Mouse (Mus musculus) layer of hippocampus, adult 9-11 months (tissue): ENCODE measurements at regions not wholly inside any gene's neighbourhood (a gene's known extent, or its start where the extent isn't known, plus 50 kb on each side); places are given as distances from the start of the nearest gene placed in this dataset.
A peak's percentile ranks its signal among the peaks of the same experiment; 100 is the strongest.

Experiments used
- DNase-seq: peaks from one replicate; pipeline ENCODE4 v3.0.0; 2022

- no peak for DNase-seq
Measured at GRCm38 (mm10) chr12:118529428-118530361, 228.5 kb upstream of the Sp4 start.

- DNase-seq: no peak
Measured at GRCm38 (mm10) chr12:118521770-118522169, 220.5 kb upstream of the Sp4 start.

- DNase-seq: no peak
Measured at GRCm38 (mm10) chr12:118521329-118521728, 220.1 kb upstream of the Sp4 start.

GRCm38 (mm10) chr12:118519801-118520327 lies 218.6 kb upstream of the Sp4 start:
- no peak for DNase-seq

- DNase-seq: no peak
Measured at GRCm38 (mm10) chr12:118510989-118511388, 209.7 kb upstream of the Sp4 start.

- no peak for DNase-seq
Measured at GRCm38 (mm10) chr12:118508972-118509917, 208.0 kb upstream of the Sp4 start.

- no peak for DNase-seq
Measured at GRCm38 (mm10) chr12:118500392-118500791, 199.2 kb upstream of the Sp4 start.

GRCm38 (mm10) chr12:118488038-118488437 lies 186.8 kb upstream of the Sp4 start:
- DNase-seq: no peak

GRCm38 (mm10) chr12:118486434-118486833 lies 185.2 kb upstream of the Sp4 start:
- DNase-seq: no peak

GRCm38 (mm10) chr12:118481347-118481746 lies 180.1 kb upstream of the Sp4 start:
- DNase-seq: no peak

GRCm38 (mm10) chr12:118474732-118475131 lies 173.5 kb upstream of the Sp4 start:
- no peak for DNase-seq

GRCm38 (mm10) chr12:118466837-118467236 lies 165.6 kb upstream of the Sp4 start:
- DNase-seq: no peak

GRCm38 (mm10) chr12:118457493-118458408 lies 156.5 kb upstream of the Sp4 start:
- peak; percentile 17 for DNase-seq

- DNase-seq: no peak
Measured at GRCm38 (mm10) chr12:118455609-118456008, 154.4 kb upstream of the Sp4 start.

- no peak for DNase-seq
Measured at GRCm38 (mm10) chr12:118439626-118440025, 138.4 kb upstream of the Sp4 start.

- no peak for DNase-seq
Measured at GRCm38 (mm10) chr12:118438882-118439281, 137.6 kb upstream of the Sp4 start.

- no peak for DNase-seq
Measured at GRCm38 (mm10) chr12:118432703-118433102, 131.5 kb upstream of the Sp4 start.

GRCm38 (mm10) chr12:118428384-118428783 lies 127.1 kb upstream of the Sp4 start:
- no peak for DNase-seq

- no peak for DNase-seq
Measured at GRCm38 (mm10) chr12:118415956-118416355, 114.7 kb upstream of the Sp4 start.

GRCm38 (mm10) chr12:118411767-118412430 lies 110.7 kb upstream of the Sp4 start:
- DNase-seq: no peak

GRCm38 (mm10) chr12:118410917-118411316 lies 109.7 kb upstream of the Sp4 start:
- no peak for DNase-seq

GRCm38 (mm10) chr12:118405135-118405534 lies 103.9 kb upstream of the Sp4 start:
- DNase-seq: no peak
